In genomic region chr5:138778731-138779463, GRCm38 (mm10) we compare ENCODE assay signal across 12 mouse cellular contexts. TPM values are rescaled to one million over a fixed set of nuclear protein-coding genes. Genes with fewer than 3 reads are reported as not detected.
DNase-seq lines count a peak whose midpoint lies in the region; ATAC-seq and TF ChIP-seq lines count a peak whose summit lies in the region.
"Had no signal": no experiment of that assay in that cellular context is flagged by ENCODE, and none has a peak within 500 bp of the region (broad histone marks: within the 10 kb centered on the region; RNA-seq: fewer than 3 reads in every experiment).

No protein-coding gene starts in this region.

- TF ChIP-seq EP300 in stomach, postnatal 0 days (optimal IDR thresholded peaks at IDR 0.05) = no peak

- H3K36me3 ChIP-seq in stomach, embryonic 15.5 days = no peaks in the 10 kb centered on the region
- no peaks in the 10 kb centered on the region for H3K36me3 ChIP-seq in stomach, postnatal 0 days (ENCODE audit: control insufficient read depth, insufficient read depth, low read length)
- 0 out of 2 replicates have a peak, but pooled peaks cover 3% of the 10 kb centered on the region for H3K36me3 ChIP-seq in hindbrain, embryonic 16.5 days (ENCODE audit: control insufficient read depth, insufficient read depth, low read length)
- peaks cover 11% of the 10 kb centered on the region; the same call in 1 of the 2 replicates for H3K36me3 ChIP-seq in neural tube, embryonic 14.5 days (ENCODE audit: control insufficient read depth, insufficient read depth, low read length)

- H3K27me3 ChIP-seq in stomach, embryonic 15.5 days (replicated peaks) = no peaks in the 10 kb centered on the region
- H3K27me3 ChIP-seq in stomach, postnatal 0 days (ENCODE audit: control insufficient read depth, insufficient read depth, low read length) = no peaks in the 10 kb centered on the region
- H3K27me3 ChIP-seq in hindbrain, embryonic 16.5 days (replicated peaks; ENCODE audit: control insufficient read depth, insufficient read depth, low read length) = no peaks in the 10 kb centered on the region
- H3K27me3 ChIP-seq in neural tube, embryonic 14.5 days (ENCODE audit: control insufficient read depth, insufficient read depth, low read length) = no peaks in the 10 kb centered on the region
- H3K27me3 ChIP-seq: CH12.LX had no signal

- TF ChIP-seq CTCF in stomach, postnatal 0 days (IDR thresholded peaks at IDR 0.05; ENCODE audit: low read depth) = no peak

- 0 out of 2 replicates have a peak, but pooled peaks have one; percentile 19 for ATAC-seq in stomach, embryonic 15.5 days (ENCODE audit: insufficient read depth, low FRiP score, low read depth)
- ATAC-seq in stomach, postnatal 0 days (ENCODE audit: low FRiP score, low TSS enrichment) = no peak
- ATAC-seq in hindbrain, embryonic 16.5 days = peak; percentile 76
- peak; percentile 89 for ATAC-seq in neural tube, embryonic 14.5 days (ENCODE audit: low read depth)

- no peak overlapping the region for H3K9ac ChIP-seq in stomach, embryonic 15.5 days
- H3K9ac ChIP-seq in stomach, postnatal 0 days (ENCODE audit: low read length) = no peak overlapping the region
- H3K9ac ChIP-seq in hindbrain, embryonic 16.5 days (ENCODE audit: low read depth, low read length) = no peak overlapping the region
- H3K9ac ChIP-seq in neural tube, embryonic 14.5 days (replicated peaks; ENCODE audit: low read depth, low read length) = no peak overlapping the region

- H3K4me2 ChIP-seq in stomach, embryonic 15.5 days = no peak overlapping the region
- H3K4me2 ChIP-seq in stomach, postnatal 0 days (replicated peaks; ENCODE audit: low read depth) = no peak overlapping the region
- H3K4me2 ChIP-seq in hindbrain, embryonic 16.5 days (ENCODE audit: low read length) = no peak overlapping the region
- H3K4me2 ChIP-seq in neural tube, embryonic 14.5 days (ENCODE audit: low read depth, low read length) = no peak overlapping the region

- no peak overlapping the region for H3K27ac ChIP-seq in stomach, embryonic 15.5 days
- no peak overlapping the region for H3K27ac ChIP-seq in stomach, postnatal 0 days (replicated peaks)
- peak overlapping the region; percentile 70 for H3K27ac ChIP-seq in hindbrain, embryonic 16.5 days (ENCODE audit: low read depth, low read length)
- H3K27ac ChIP-seq in neural tube, embryonic 14.5 days (ENCODE audit: low read depth, low read length) = peak overlapping the region; percentile 85

- no peak overlapping the region for H3K4me3 ChIP-seq in stomach, embryonic 15.5 days (replicated peaks)
- H3K4me3 ChIP-seq in stomach, postnatal 0 days (ENCODE audit: low read depth, low read length) = no peak overlapping the region
- H3K4me3 ChIP-seq in hindbrain, embryonic 16.5 days (ENCODE audit: low read length) = no peak overlapping the region
- no peak overlapping the region for H3K4me3 ChIP-seq in neural tube, embryonic 14.5 days (ENCODE audit: low read depth, low read length)

- peaks cover 11% of the 10 kb centered on the region; the same call in 1 of the 2 replicates for H3K4me1 ChIP-seq in stomach, embryonic 15.5 days
- H3K4me1 ChIP-seq in stomach, postnatal 0 days (replicated peaks; ENCODE audit: control insufficient read depth, insufficient read depth) = no peaks in the 10 kb centered on the region
- H3K4me1 ChIP-seq in hindbrain, embryonic 16.5 days (ENCODE audit: control insufficient read depth, insufficient read depth, low read depth, low read length) = peaks cover 24% of the 10 kb centered on the region
- H3K4me1 ChIP-seq in neural tube, embryonic 14.5 days (ENCODE audit: control insufficient read depth, insufficient read depth, low read length) = peaks cover 13% of the 10 kb centered on the region; the same call in 1 of the 2 replicates

- 58% methylated on average over 9 of the region's 9 CpGs for WGBS in stomach, embryonic 15.5 days
- WGBS in stomach, postnatal 0 days = 64% methylated on average over 9 of the region's 9 CpGs
- WGBS in hindbrain, embryonic 16.5 days = 27% methylated on average over 9 of the region's 9 CpGs
- WGBS in neural tube, embryonic 14.5 days = 12% methylated on average over 9 of the region's 9 CpGs

- no peaks in the 10 kb centered on the region for H3K9me3 ChIP-seq in stomach, embryonic 15.5 days
- no peaks in the 10 kb centered on the region for H3K9me3 ChIP-seq in stomach, postnatal 0 days (ENCODE audit: control insufficient read depth, low read length)
- H3K9me3 ChIP-seq in hindbrain, embryonic 16.5 days (ENCODE audit: control insufficient read depth, low read length) = no peaks in the 10 kb centered on the region
- no peaks in the 10 kb centered on the region for H3K9me3 ChIP-seq in neural tube, embryonic 14.5 days (ENCODE audit: control insufficient read depth, low read length)

- no peak for DNase-seq in stomach, postnatal 0 days (ENCODE audit: low spot score)
- peak; percentile 29 to 39 for DNase-seq in layer of hippocampus, postnatal 14 days (ENCODE audit: low spot score in 2 of 2)
- DNase-seq in adrenal gland, postnatal 36 days = no peak
- DNase-seq in lung, postnatal 10 days = no peak
- DNase-seq in spleen, postnatal 4 days (ENCODE audit: low spot score in 2 of 2) = no peak

RNA-seq across cellular contexts. Expression of gene Fam20c, which starts 24.6 kb away (rescaled TPM):
- polyA plus RNA-seq in stomach, embryonic 15.5 days (2015; fragmentation: Nextera tagmentation; extraction: Ambion mirVana) = 11.8 and 11.9 TPM in 2 replicates
- polyA plus RNA-seq in stomach, postnatal 0 days (2015; fragmentation: Nextera tagmentation; extraction: Ambion mirVana) = 5.5 and 6.1 TPM in 2 replicates
- 44.0 and 48.9 TPM in 2 replicates for polyA plus RNA-seq in hindbrain, embryonic 16.5 days (2015; fragmentation: Nextera tagmentation; extraction: Ambion mirVana)
- total RNA-seq in layer of hippocampus, postnatal 14 days (2021) = 10 to 100 TPM; 38.7 to 40.4 TPM
- polyA plus RNA-seq in neural tube, embryonic 14.5 days (2014; fragmentation: Nextera tagmentation; extraction: Ambion mirVana) = 56.8 and 64.6 TPM in 2 replicates
- total RNA-seq in adrenal gland, postnatal 36 days (2021) = 10 to 100 TPM; 12.2 to 12.5 TPM

RNA-seq across cellular contexts. Expression of gene Gm5294, which starts 41.0 kb away (rescaled TPM):
- polyA plus RNA-seq in stomach, embryonic 15.5 days (2015; fragmentation: Nextera tagmentation; extraction: Ambion mirVana) = not detected in 2 replicates
- not detected in 2 replicates for polyA plus RNA-seq in stomach, postnatal 0 days (2015; fragmentation: Nextera tagmentation; extraction: Ambion mirVana)
- 0.60 and 0.93 TPM in 2 replicates for polyA plus RNA-seq in hindbrain, embryonic 16.5 days (2015; fragmentation: Nextera tagmentation; extraction: Ambion mirVana)
- not detected for total RNA-seq in layer of hippocampus, postnatal 14 days (2021)
- not detected in 2 replicates for polyA plus RNA-seq in neural tube, embryonic 14.5 days (2014; fragmentation: Nextera tagmentation; extraction: Ambion mirVana)
- not detected for total RNA-seq in adrenal gland, postnatal 36 days (2021)
- total RNA-seq: CH12.LX; common myeloid progenitor, adult 5-6 weeks; left cerebral cortex, adult 8-10 months had no signal
- polyA plus RNA-seq: small intestine, adult 2 months had no signal

Comparison
In these comparisons a context has a peak if more than half of its experiments do, and no peak if none do; other contexts are left out.
1. H3K27ac ChIP-seq: peak in hindbrain, embryonic 16.5 days (single experiment) and neural tube, embryonic 14.5 days (single experiment); none in stomach, embryonic 15.5 days (single experiment) and stomach, postnatal 0 days (single experiment).
2. DNase-seq: peak in layer of hippocampus, postnatal 14 days (2 of 2); none in stomach, postnatal 0 days (single experiment), adrenal gland, postnatal 36 days (0 of 2), lung, postnatal 10 days (single experiment) and spleen, postnatal 4 days (0 of 2).